Mouse (Mus musculus): Measurements from ENCODE around the gene Itsn1.

Itsn1 gene

GRCm38 (mm10) chr16:91905987-91906386 lies 176.9 kb downstream of the Itsn1 start:
- DNase-seq (ENCODE audit: low spot score in 2 of 2) = no peak

- no peak for DNase-seq (ENCODE audit: low spot score in 2 of 2)
These were observed 177.6 kb downstream of the Itsn1 start for GRCm38 (mm10) chr16:91906672-91907071.

GRCm38 (mm10) chr16:91907158-91907557 lies 178.1 kb downstream of the Itsn1 start:
- DNase-seq (ENCODE audit: low spot score in 2 of 2) = no peak

DNA sequence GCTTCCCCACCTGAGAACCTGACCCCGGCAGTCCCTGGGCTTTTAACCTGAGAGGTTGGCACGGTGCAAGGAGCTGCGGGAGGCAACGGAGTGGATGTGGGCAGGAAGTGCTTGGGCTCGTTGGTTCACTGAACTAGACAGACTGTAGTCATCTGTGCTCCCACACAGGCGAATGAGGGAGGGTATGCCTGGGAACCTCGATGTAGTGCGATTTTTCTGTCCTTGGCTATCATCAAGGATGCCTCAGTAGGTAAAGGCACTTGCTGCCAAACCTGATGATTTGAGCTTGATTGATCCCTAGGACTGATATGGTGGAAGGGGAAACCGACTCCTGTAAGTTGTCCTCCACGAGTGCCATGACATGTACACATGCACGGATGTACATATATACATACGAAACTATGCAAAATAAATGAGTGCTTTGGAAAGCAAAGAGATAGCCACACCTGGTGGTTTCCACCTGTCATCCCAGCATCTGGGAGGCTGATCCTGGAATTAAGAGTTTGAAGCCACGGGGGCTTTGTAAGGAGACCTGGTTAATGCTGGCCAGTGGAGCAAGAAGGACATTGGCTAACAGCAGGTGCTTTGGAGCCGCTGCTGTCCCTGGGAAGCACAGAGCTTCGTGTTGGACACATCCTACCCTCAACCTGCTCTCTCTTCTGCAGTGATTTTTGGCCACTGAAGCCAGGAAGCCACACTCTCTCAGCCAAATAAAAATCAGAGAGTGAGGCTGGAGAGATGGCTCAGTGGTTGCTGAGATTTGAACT lies 180.7 kb downstream of the Itsn1 start:
- no peak for DNase-seq (ENCODE audit: low spot score in 2 of 2)

DNA sequence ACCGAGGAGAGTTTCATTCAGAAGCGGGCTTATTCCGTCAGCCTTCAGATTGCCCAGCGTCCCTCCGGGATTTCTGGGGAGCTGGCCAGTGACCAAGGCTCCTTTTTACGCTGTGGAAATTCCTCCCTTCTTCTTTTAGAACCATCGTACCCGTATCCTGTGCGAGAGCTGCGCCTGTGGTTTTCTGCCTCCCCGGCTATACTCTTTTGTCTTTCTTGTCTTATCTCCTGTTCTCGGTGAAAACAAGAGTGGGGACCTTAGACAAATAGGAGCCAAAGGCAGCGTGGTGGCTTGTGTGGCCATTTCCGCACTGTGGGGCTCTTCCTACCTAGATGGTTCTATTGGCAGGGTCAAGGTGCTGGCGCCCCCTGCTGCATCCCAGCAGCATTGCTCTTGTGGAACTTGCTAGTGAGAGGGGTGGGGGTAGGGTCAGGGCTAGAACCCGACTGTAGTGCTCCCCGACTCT lies 188.6 kb downstream of the Itsn1 start:
- DNase-seq (ENCODE audit: low spot score in 2 of 2) = peak; percentile 80 to 87

DNA sequence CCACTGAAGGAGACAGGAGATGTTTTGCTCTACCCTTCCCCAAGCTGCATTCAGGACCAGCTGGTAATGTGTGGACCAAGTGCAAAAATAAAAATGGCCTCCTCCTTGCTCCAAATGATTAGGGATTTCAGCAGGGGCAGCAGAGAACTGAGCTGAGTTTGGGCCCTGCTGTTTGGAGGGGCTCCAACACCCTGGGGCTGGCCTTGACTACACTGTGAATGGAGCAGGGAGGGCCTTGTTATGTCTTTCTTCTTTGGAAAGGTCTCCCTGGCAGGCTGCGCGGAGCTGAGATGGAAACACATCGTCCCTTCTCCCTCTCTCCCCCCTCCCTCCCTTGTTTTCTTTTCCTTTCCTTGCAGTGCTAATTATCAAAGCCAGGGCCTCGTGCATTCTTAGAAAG lies 189.4 kb downstream of the Itsn1 start:
- no peak for DNase-seq (ENCODE audit: low spot score in 2 of 2)

DNA sequence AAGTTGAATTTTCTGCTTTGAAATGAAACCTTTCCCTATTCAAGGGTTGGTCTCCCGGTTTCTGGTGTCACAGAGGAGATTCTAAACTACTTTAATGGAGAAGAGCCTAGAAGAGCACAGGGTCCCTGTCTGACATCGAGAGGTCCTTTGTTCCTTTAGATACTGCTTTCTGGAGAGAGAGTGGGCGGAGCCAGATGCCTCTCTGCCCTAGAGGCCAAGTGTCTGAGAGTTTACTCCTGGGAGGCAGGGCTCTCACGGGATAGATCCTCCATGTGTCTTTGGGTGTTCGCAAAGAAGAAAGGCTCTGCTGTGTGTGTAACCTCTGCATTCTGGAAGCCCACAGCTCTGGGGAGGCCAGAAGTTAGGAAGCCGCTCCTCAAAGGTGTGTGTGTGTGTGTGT lies 190.0 kb downstream of the Itsn1 start:
- DNase-seq (ENCODE audit: low spot score in 2 of 2) = no peak

DNA sequence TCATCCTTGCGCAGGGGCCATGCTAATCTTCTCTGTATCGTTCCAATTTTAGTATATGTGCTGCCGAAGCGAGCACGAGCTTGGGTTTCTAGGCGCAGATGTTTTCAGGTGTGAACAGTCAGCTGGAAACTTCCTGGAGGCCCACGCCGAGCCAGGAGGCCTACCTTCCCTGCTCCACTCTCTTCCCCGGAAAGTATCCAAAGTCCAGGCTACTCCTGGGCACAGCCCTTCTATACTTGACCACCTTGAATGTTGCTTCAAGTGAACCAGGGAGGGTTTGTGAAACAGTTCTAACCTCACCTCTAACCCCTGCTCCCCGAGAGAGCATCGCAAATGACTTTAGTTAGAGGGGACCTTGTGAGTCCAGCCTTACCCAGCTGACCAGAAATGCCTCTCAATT lies 192.3 kb downstream of the Itsn1 start:
- DNase-seq (ENCODE audit: low spot score in 2 of 2) = no peak

DNA sequence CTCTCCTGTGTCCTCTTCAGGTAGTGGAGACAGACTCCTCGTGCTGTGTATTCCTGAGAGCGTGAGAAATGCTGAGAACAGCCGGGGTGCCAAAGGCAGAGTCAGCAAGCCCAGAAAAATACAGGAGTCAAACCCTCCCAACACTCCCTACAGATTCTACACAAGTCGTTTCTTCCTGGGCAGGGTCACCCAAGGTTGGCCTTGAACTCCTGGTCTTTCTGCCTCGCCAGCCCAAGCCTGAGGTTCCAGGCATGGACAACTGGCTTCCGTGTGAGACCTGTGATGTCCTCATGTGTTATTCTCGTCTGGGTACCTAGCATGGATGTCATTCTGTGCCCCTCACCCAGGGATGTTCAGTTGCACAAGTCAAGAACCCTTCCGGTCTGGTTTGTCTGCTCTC lies 193.9 kb downstream of the Itsn1 start:
- no peak for DNase-seq (ENCODE audit: low spot score in 2 of 2)

GRCm38 (mm10) chr16:91924426-91924825 lies 195.3 kb downstream of the Itsn1 start:
- DNase-seq (ENCODE audit: low spot score in 2 of 2) = no peak

DNA sequence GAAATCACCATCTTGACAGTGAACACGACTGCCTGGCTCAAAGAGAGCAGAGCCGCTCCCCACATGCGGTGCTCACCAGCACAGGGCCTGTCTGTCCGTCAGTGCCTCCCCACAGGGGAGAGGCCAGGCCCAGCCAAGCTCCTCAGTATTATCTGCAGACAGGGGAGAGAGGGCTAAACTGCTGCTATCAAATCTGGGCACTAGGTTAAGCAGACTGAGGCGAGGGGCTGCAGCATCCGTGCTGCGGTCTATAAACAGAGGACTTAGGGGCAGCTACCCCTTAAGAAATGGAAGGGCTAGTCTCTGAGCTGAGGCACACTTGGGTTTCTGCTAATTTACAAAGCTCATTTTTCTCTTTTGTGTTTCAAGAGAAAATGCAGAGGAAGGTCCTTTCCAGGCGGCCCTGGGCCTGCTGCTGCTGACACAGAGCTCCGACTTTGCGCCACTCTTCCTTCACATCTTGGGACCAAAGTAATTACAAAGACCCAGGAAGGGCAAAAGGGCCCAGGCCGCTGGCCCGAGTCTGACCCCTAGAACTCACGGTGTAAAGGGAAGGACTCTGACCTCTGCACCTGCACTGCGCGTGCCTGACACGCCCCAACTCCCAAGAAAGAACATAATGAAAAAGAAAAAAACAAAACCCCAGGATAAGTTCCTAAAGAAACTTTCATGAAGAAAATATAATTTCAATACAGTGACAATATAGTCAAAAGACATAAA lies 199.0 kb downstream of the Itsn1 start:
- no peak for DNase-seq (ENCODE audit: low spot score in 2 of 2)

DNA sequence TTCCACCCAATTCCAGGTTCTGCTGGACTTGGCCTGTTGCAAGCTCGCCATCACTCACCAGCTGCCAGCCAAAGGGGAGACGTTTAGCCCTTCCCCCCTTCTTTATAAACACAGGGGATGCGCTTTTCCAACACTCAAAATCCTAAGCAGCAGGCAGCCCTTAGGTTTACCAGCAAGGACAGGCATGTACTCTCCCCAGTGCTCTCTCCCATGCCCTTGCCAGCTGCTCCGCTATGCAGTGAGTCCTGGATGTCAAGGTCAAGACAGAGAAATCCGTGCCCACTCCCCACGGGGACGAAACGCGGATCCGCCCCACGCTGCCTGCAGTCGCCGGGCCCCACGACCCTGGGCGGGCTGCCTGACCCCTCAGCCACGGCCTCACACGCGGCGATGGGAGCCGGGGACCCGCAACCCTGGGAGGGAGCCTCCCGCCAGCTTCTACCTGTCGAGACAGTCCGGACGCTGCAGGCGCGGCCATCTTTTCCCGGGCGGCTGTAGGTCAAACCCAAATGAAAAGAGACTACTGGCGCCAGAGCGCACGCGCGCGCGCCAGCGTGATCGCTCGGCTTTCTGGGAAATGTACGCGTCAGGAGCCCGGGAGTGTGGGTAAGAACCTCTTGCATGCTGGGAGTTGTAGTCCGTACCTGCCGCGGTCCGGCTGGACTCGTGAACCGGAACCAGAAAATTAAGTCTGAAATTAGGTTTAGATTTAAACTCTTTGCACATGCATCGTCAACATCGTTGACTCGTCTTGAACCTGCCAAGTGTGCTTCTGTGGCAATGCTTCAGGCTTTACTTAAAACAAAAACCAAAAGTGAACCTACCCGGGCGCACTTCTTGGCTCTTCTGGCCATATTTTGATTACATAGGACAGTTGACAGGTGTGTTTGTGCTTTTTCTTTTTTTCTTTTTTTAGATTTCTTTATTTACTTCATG lies 202.3 kb downstream of the Itsn1 start:
- DNase-seq (ENCODE audit: low spot score in 2 of 2) = peak; percentile 83 to 92

- DNase-seq (ENCODE audit: low spot score in 2 of 2) = no peak
These were observed 203.1 kb downstream of the Itsn1 start for GRCm38 (mm10) chr16:91932082-91932690.

GRCm38 (mm10) chr16:91932843-91933518 lies 203.9 kb downstream of the Itsn1 start:
- DNase-seq (ENCODE audit: low spot score in 2 of 2) = no peak

- DNase-seq (ENCODE audit: low spot score in 2 of 2) = peak in 1 of 2 experiments; percentile 64
These were observed 206.0 kb downstream of the Itsn1 start for GRCm38 (mm10) chr16:91935108-91935507.

GRCm38 (mm10) chr16:91935726-91936125 lies 206.6 kb downstream of the Itsn1 start:
- DNase-seq (ENCODE audit: low spot score in 2 of 2) = no peak

DNA sequence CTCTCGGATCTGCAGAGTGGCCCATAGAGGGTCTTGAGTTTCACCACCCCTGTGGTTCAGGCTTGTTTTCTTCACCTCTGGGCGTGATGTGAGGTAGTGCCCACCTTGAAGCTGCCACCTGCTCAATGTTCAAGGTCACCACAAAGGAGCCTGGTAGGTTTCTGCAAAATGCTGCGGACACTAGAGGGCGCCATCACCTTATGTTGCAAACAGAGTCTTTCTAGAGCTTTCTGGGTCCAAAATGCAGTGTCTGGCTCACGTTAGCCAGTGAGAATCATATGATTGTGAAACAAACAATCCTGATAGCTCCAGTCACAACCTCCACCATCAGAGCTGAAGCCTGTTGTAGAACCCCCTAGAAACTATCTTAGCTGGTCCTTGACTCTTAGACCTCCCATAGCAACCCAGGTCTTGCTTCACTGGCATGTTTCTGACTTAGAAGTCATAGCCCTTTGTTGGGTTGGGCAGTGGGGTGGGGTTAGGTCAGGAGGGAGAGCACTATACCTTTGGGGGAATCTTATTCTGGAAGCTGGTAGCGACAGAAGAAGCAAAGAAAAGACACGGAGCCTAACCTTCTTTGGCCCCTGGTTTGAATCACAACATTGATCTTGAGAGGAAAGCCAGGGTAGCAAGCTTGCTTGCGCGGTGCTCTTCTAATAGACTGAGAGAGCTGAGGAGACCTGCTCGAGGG lies 207.4 kb downstream of the Itsn1 start:
- peak; percentile 73 to 81 for DNase-seq (ENCODE audit: low spot score in 2 of 2)

DNA sequence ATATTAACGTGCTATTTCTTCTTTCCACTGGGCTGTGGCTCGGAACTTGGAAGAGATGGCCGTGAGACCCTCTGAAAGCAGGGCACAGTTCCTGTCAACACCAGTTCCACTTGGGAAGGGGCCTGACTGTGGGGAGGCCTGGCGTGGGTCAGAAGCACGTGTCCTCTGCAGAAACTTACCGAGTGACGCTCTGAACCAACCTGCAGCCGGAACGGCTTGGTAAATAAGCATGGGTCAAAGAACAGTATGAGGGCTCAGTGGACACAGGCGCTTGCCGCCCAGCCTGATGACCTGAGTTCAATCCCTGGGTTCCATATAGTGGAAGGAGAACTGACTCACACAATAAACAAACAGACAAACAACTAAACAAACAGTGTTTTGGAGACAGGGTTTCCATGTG lies 208.2 kb downstream of the Itsn1 start:
- DNase-seq (ENCODE audit: low spot score in 2 of 2) = no peak

- no peak for DNase-seq (ENCODE audit: low spot score in 2 of 2)
These were observed 209.1 kb downstream of the Itsn1 start for GRCm38 (mm10) chr16:91938141-91938540.

GRCm38 (mm10) chr16:91940726-91941125 lies 211.6 kb downstream of the Itsn1 start:
- peak in 1 of 2 experiments; percentile 42 for DNase-seq (ENCODE audit: low spot score in 2 of 2)
